Mouse (Mus musculus): ENCODE results near the gene Kcnj5.

The Kcnj5 gene

GRCm38 (mm10) chr9:32291618-32292017 is 52.5 kb downstream of the Kcnj5 start:
- no peaks in the 10 kb centered on the region for H3K27me3 ChIP-seq (ENCODE audit: control insufficient read depth, insufficient read depth, low read length, poor library complexity, severe bottlenecking)
- DNase-seq (ENCODE audit: low read depth, low spot score), result no peak
- H3K36me3 ChIP-seq (ENCODE audit: control insufficient read depth, insufficient read depth, low read length, poor library complexity, severe bottlenecking), result no peaks in the 10 kb centered on the region

- no peaks in the 10 kb centered on the region for H3K36me3 ChIP-seq (ENCODE audit: control insufficient read depth, insufficient read depth, low read length, poor library complexity, severe bottlenecking)
- no peak for DNase-seq (ENCODE audit: low read depth, low spot score)
Measured at GRCm38 (mm10) chr9:32283591-32283990, 60.6 kb downstream of the Kcnj5 start.

GRCm38 (mm10) chr9:32280456-32280855 is 63.7 kb downstream of the Kcnj5 start:
- no peaks in the 10 kb centered on the region for H3K36me3 ChIP-seq (ENCODE audit: control insufficient read depth, insufficient read depth, low read length, poor library complexity, severe bottlenecking)
- peak; percentile 40 for DNase-seq (ENCODE audit: low read depth, low spot score)
- H3K27me3 ChIP-seq (ENCODE audit: control insufficient read depth, insufficient read depth, low read length, poor library complexity, severe bottlenecking), result no peaks in the 10 kb centered on the region

More at GRCm38 (mm10) chr9:32283591-32283990, 60.6 kb downstream of the Kcnj5 start:
- no peaks in the 10 kb centered on the region for H3K27me3 ChIP-seq (ENCODE audit: control insufficient read depth, insufficient read depth, low read length, poor library complexity, severe bottlenecking)

- no peaks in the 10 kb centered on the region for H3K36me3 ChIP-seq (ENCODE audit: control insufficient read depth, insufficient read depth, low read length, poor library complexity, severe bottlenecking)
- H3K27me3 ChIP-seq (ENCODE audit: control insufficient read depth, insufficient read depth, low read length, poor library complexity, severe bottlenecking), result no peaks in the 10 kb centered on the region
- no peak for DNase-seq (ENCODE audit: low read depth, low spot score)
Measured at GRCm38 (mm10) chr9:32279789-32280188, 64.4 kb downstream of the Kcnj5 start.

- no peaks in the 10 kb centered on the region for H3K27me3 ChIP-seq (ENCODE audit: control insufficient read depth, insufficient read depth, low read length, poor library complexity, severe bottlenecking)
- no peak for DNase-seq (ENCODE audit: low read depth, low spot score)
- H3K36me3 ChIP-seq (ENCODE audit: control insufficient read depth, insufficient read depth, low read length, poor library complexity, severe bottlenecking), result no peaks in the 10 kb centered on the region
Measured at GRCm38 (mm10) chr9:32278052-32278451, 66.1 kb downstream of the Kcnj5 start.

GRCm38 (mm10) chr9:32271896-32272444 is 72.2 kb downstream of the Kcnj5 start:
- peak; percentile 88 for DNase-seq (ENCODE audit: low read depth, low spot score)
- H3K36me3 ChIP-seq (ENCODE audit: control insufficient read depth, insufficient read depth, low read length, poor library complexity, severe bottlenecking), result no peaks in the 10 kb centered on the region
- no peaks in the 10 kb centered on the region for H3K27me3 ChIP-seq (ENCODE audit: control insufficient read depth, insufficient read depth, low read length, poor library complexity, severe bottlenecking)

Data from splenic B cell, adult 2 months (primary cell).